Mouse (Mus musculus) forebrain, postnatal 0 days (tissue): ENCODE data around the gene Arsg. TPM values are rescaled to one million over a fixed set of nuclear protein-coding genes. Genes with fewer than 3 reads are reported as not detected.

Source experiments
- ATAC-seq: fragments of 200-750 bp; cut with Nextera tagmentation; 2 replicates; pipeline ENCODE4 v1.8.0; 2017; ENCODE audit warnings: mild to moderate bottlenecking, moderate library complexity
- DNase-seq: peaks from one replicate; pipeline ENCODE4 v3.0.0-alpha.2; 2015
- H3K27ac ChIP-seq: fragments of 300-500 bp; sonication (generic); 2 replicates; pipeline ENCODE4 v1.5.1; 2014; ENCODE audit warnings: low read depth, mild to moderate bottlenecking, antibody characterized with exemption, low read length, moderate library complexity, mixed read lengths
- H3K27me3 ChIP-seq: fragments of 300-500 bp; sonication (generic); 2 replicates; pipeline ENCODE4 v1.6.1; 2014; ENCODE audit warnings: mild to moderate bottlenecking, low read length, mixed read lengths; ENCODE audit not compliant: insufficient read depth
- H3K36me3 ChIP-seq: fragments of 300-500 bp; sonication (generic); 2 replicates; pipeline ENCODE4 v1.6.1; 2014; ENCODE audit warnings: mild to moderate bottlenecking, moderate library complexity; ENCODE audit not compliant: insufficient read depth
- H3K4me1 ChIP-seq: fragments of 300-500 bp; sonication (generic); 2 replicates; pipeline ENCODE4 v1.6.1; 2014; ENCODE audit warnings: antibody characterized with exemption; ENCODE audit not compliant: insufficient read depth
- H3K4me2 ChIP-seq: fragments of 300-500 bp; sonication (generic); 2 replicates; pipeline ENCODE4 v1.6.1; 2014; ENCODE audit warnings: low read depth, mild to moderate bottlenecking, moderate library complexity
- H3K4me3 ChIP-seq: fragments of 300-500 bp; sonication (generic); 2 replicates; pipeline ENCODE4 v1.5.1; 2014; ENCODE audit warnings: low read depth, low read length, mixed read lengths
- H3K9ac ChIP-seq: fragments of 300-500 bp; sonication (generic); 2 replicates; pipeline ENCODE4 v1.6.1; 2014; ENCODE audit warnings: mild to moderate bottlenecking
- H3K9me3 ChIP-seq: fragments of 300-500 bp; sonication (generic); 2 replicates; pipeline ENCODE4 v1.6.1; 2016; ENCODE audit warnings: low read length
- CTCF ChIP-seq: sonication (generic); IDR thresholded peaks from 2 replicates; pipeline ENCODE4 v1.5.1; 2016; ENCODE audit warnings: antibody characterized with exemption, control low read depth, low read depth
- WGBS: fragments of 180-500 bp; shearing (Covaris S2); extraction: QIAGEN DNeasy Blood & Tissue Kit; methylation state at CpG from one replicate; pipeline ENCODE4 v1.1.7; 2014; 5-methylcytosine and 5-hydroxymethylcytosine counted together
- polyA plus RNA-seq: library from polyadenylated mRNA; unstranded; fragments of >200 nt; fragmentation: Nextera tagmentation; extraction: Ambion mirVana; gene quantifications from 2 replicates; pipeline ENCODE4 v1.2.1, GENCODE M21; 2015
- total RNA-seq: library from RNA; depleted of rRNA; stranded (reverse); fragments of >200 nt; gene quantifications from 2 replicates; pipeline ENCODE4 v1.2.3, GENCODE M21; 2014

Gene Arsg
- total and polyA plus RNA-seq, 2 experiments from 2014 or later: 5.3 to 7.8 TPM

- Histone ChIP-seq H3K36me3 (no peaks in the 10 kb centered on the region), H3K4me2 (no peak overlapping the region), H3K9ac (no peak overlapping the region), H3K4me1 (no peaks in the 10 kb centered on the region; the same call in 1 of the 2 replicates), H3K9me3 (no peaks in the 10 kb centered on the region), H3K4me3 (no peak overlapping the region), H3K27ac (no peak overlapping the region), H3K27me3 (no peaks in the 10 kb centered on the region)
- ATAC-seq (no peak), DNase-seq (no peak)
- TF ChIP-seq CTCF: no peak
- 94% methylated on average over 8 of the region's 8 CpGs for WGBS
Measured at GRCm38 (mm10) chr11:109466987-109467386, 6.2 kb upstream of the Arsg start.

GRCm38 (mm10) chr11:109468133-109468532 is 5.0 kb upstream of the Arsg start:
- H3K36me3 ChIP-seq: no peaks in the 10 kb centered on the region

GRCm38 (mm10) chr11:109470170-109470569 is 3.0 kb upstream of the Arsg start:
- H3K27ac ChIP-seq: no peak overlapping the region
- H3K4me2 ChIP-seq: no peak overlapping the region
- WGBS: 73% methylated on average over 9 of the region's 9 CpGs
- TF ChIP-seq CTCF: no peak
- no peaks in the 10 kb centered on the region for H3K36me3 ChIP-seq
- H3K9me3 ChIP-seq: no peaks in the 10 kb centered on the region
- H3K9ac ChIP-seq: no peak overlapping the region
- DNase-seq (no peak), ATAC-seq (no peak)
- no peak overlapping the region for H3K4me3 ChIP-seq
- 0 out of 2 replicates have a peak, but pooled peaks cover 5% of the 10 kb centered on the region for H3K27me3 ChIP-seq
- no peaks in the 10 kb centered on the region; the same call in 1 of the 2 replicates for H3K4me1 ChIP-seq

More at GRCm38 (mm10) chr11:109468133-109468532, 5.0 kb upstream of the Arsg start:
- Histone ChIP-seq H3K27ac (no peak overlapping the region), H3K4me2 (no peak overlapping the region), H3K4me1 (no peaks in the 10 kb centered on the region; the same call in 1 of the 2 replicates), H3K9me3 (no peaks in the 10 kb centered on the region), H3K4me3 (no peak overlapping the region), H3K9ac (no peak overlapping the region), H3K27me3 (0 out of 2 replicates have a peak, but pooled peaks cover 5% of the 10 kb centered on the region)
- 92% methylated on average over 5 of the region's 5 CpGs for WGBS
- TF ChIP-seq CTCF: no peak
- no peak for DNase-seq
- no peak for ATAC-seq

- H3K9me3 ChIP-seq: no peaks in the 10 kb centered on the region
- H3K9ac ChIP-seq: peak overlapping the region; percentile 98; the same call in 1 of the 2 replicates
- 30% methylated on average over 15 of the region's 15 CpGs for WGBS
Measured at GRCm38 (mm10) chr11:109470921-109471861, 2.0 kb upstream of the Arsg start.

GRCm38 (mm10) chr11:109472171-109472691 is 943 bp upstream of the Arsg start:
- WGBS: under 1% methylated on average over 32 of the region's 33 CpGs
- Histone ChIP-seq H3K4me1 (no peaks in the 10 kb centered on the region; the same call in 1 of the 2 replicates), H3K4me3 (peak overlapping the region; percentile 93), H3K9me3 (no peaks in the 10 kb centered on the region), H3K27ac (peak overlapping the region; percentile 97; the same call in 1 of the 2 replicates), H3K4me2 (peak overlapping the region; percentile 89), H3K36me3 (no peaks in the 10 kb centered on the region), H3K9ac (peak overlapping the region; percentile 98), H3K27me3 (0 out of 2 replicates have a peak, but pooled peaks cover 5% of the 10 kb centered on the region)
- DNase-seq (peak; percentile 47), ATAC-seq (no peak)
- no peak for TF ChIP-seq CTCF

More at GRCm38 (mm10) chr11:109470921-109471861, 2.0 kb upstream of the Arsg start:
- ATAC-seq (no peak), DNase-seq (no peak)
- no peaks in the 10 kb centered on the region; the same call in 1 of the 2 replicates for H3K4me1 ChIP-seq
- no peaks in the 10 kb centered on the region for H3K36me3 ChIP-seq
- no peak for TF ChIP-seq CTCF
- H3K4me2 ChIP-seq: peak overlapping the region; percentile 89
- H3K27me3 ChIP-seq: 0 out of 2 replicates have a peak, but pooled peaks cover 5% of the 10 kb centered on the region
- H3K27ac ChIP-seq: no peak overlapping the region
- H3K4me3 ChIP-seq: peak overlapping the region; percentile 93

- no peak for TF ChIP-seq CTCF
- Histone ChIP-seq H3K4me2 (peak overlapping the region; percentile 89), H3K4me1 (no peaks in the 10 kb centered on the region; the same call in 1 of the 2 replicates), H3K27ac (peak overlapping the region; percentile 97), H3K9ac (peak overlapping the region; percentile 98), H3K9me3 (no peaks in the 10 kb centered on the region), H3K27me3 (0 out of 2 replicates have a peak, but pooled peaks cover 5% of the 10 kb centered on the region), H3K36me3 (no peaks in the 10 kb centered on the region), H3K4me3 (peak overlapping the region; percentile 93)
- DNase-seq (no peak), ATAC-seq (peak; percentile 47)
- WGBS: 0% methylated on average over 10 of the region's 13 CpGs
Measured at GRCm38 (mm10) chr11:109472821-109473170, 378 bp upstream of the Arsg start.
